Mouse (Mus musculus) olfactory bulb, adult 2 months (tissue): ENCODE data around the gene Pknox2. TPM values are rescaled to one million over a fixed set of nuclear protein-coding genes. Genes with fewer than 3 reads are reported as not detected.

Source experiments
- H3K27ac ChIP-seq: fragments of 200-500 bp; 2 replicates; pipeline ENCODE4 v1.5.1; 2012; ENCODE audit warnings: low read depth, low read length; ENCODE audit not compliant: insufficient read depth
- H3K4me1 ChIP-seq: fragments of 200-500 bp; 2 replicates; pipeline ENCODE4 v1.6.1; 2012; ENCODE audit warnings: low read length; ENCODE audit not compliant: control insufficient read depth, insufficient read depth
- H3K4me3 ChIP-seq: fragments of 200-500 bp; 2 replicates; pipeline ENCODE4 v1.5.1; 2012; ENCODE audit warnings: mild to moderate bottlenecking, low read depth, low read length, moderate library complexity; ENCODE audit not compliant: insufficient read depth
- CTCF ChIP-seq: fragments of 200-500 bp; IDR thresholded peaks from 2 replicates; pipeline ENCODE4 v1.5.1; 2012; ENCODE audit warnings: low read depth, mild to moderate bottlenecking, low read length, moderate library complexity; ENCODE audit not compliant: insufficient read depth
- POLR2A ChIP-seq: fragments of 200-500 bp; IDR thresholded peaks from 2 replicates; pipeline ENCODE4 v1.6.1; 2012; ENCODE audit warnings: mild to moderate bottlenecking, low read depth, low read length, moderate library complexity; ENCODE audit not compliant: insufficient read depth
- WGBS: fragments of 180-500 bp; shearing (Covaris S2); methylation state at CpG from one replicate; pipeline ENCODE4 v1.1.7; 2018; 5-methylcytosine and 5-hydroxymethylcytosine counted together
- polyA plus RNA-seq: library from polyadenylated mRNA; stranded (reverse); fragments of >200 nt; gene quantifications from 2 replicates; pipeline ENCODE4 v1.2.4, GENCODE M21; 2012; ENCODE audit warnings: low replicate concordance; ENCODE audit not compliant: missing spikeins, insufficient read depth, insufficient read length

Gene Pknox2
- polyA plus RNA-seq, 1 experiment: not detected

- H3K4me3 ChIP-seq: no peak overlapping the region
- H3K27ac ChIP-seq: no peak overlapping the region
- TF ChIP-seq POLR2A (no peak), CTCF (no peak)
- 73% methylated on average over 11 of the region's 11 CpGs for WGBS
- H3K4me1 ChIP-seq: peaks cover 12% of the 10 kb centered on the region; the same call in 1 of the 2 replicates
Measured at GRCm38 (mm10) chr9:37094230-37094990, 52.8 kb downstream of the Pknox2 start.

- Histone ChIP-seq H3K4me1 (peaks cover 12% of the 10 kb centered on the region; the same call in 1 of the 2 replicates), H3K27ac (no peak overlapping the region), H3K4me3 (no peak overlapping the region)
- TF ChIP-seq CTCF (no peak), POLR2A (no peak)
- WGBS: 62% methylated on average over 5 of the region's 5 CpGs
Measured at GRCm38 (mm10) chr9:37093086-37093485, 54.1 kb downstream of the Pknox2 start.

- Histone ChIP-seq H3K27ac (no peak overlapping the region), H3K4me1 (peaks cover 15% of the 10 kb centered on the region; the same call in 1 of the 2 replicates), H3K4me3 (no peak overlapping the region)
- no peak for TF ChIP-seq CTCF
- no peak for TF ChIP-seq POLR2A
- WGBS: 59% methylated on average over 6 of the region's 6 CpGs
Measured at GRCm38 (mm10) chr9:37089894-37090652, 57.1 kb downstream of the Pknox2 start.

- Histone ChIP-seq H3K4me3 (no peak overlapping the region), H3K4me1 (peaks cover 6% of the 10 kb centered on the region; the same call in 1 of the 2 replicates), H3K27ac (peak overlapping the region; percentile 62; the same call in 1 of the 2 replicates)
- TF ChIP-seq POLR2A (no peak), CTCF (no peak)
- 36% methylated on average over 2 of the region's 2 CpGs for WGBS
Measured at GRCm38 (mm10) chr9:37085370-37085769, 61.8 kb downstream of the Pknox2 start.

- Histone ChIP-seq H3K4me1 (peaks cover 3% of the 10 kb centered on the region; the same call in 1 of the 2 replicates), H3K27ac (no peak overlapping the region), H3K4me3 (no peak overlapping the region)
- TF ChIP-seq CTCF (no peak), POLR2A (no peak)
- WGBS: 98% methylated on average over 10 of the region's 10 CpGs
Measured at GRCm38 (mm10) chr9:37082246-37082645, 65.0 kb downstream of the Pknox2 start.

- H3K4me1 ChIP-seq: peaks cover 8% of the 10 kb centered on the region
- WGBS: 91% methylated on average over 6 of the region's 6 CpGs
Measured at GRCm38 (mm10) chr9:37080309-37080708, 66.9 kb downstream of the Pknox2 start.

GRCm38 (mm10) chr9:37077063-37077418 is 70.2 kb downstream of the Pknox2 start:
- TF ChIP-seq CTCF (no peak), POLR2A (no peak)
- peak overlapping the region; percentile 32; the same call in 1 of the 2 replicates for H3K27ac ChIP-seq
- 53% methylated on average over 2 of the region's 2 CpGs for whole genome bisulfite sequencing

More at GRCm38 (mm10) chr9:37080309-37080708, 66.9 kb downstream of the Pknox2 start:
- TF ChIP-seq POLR2A: no peak
- no peak for TF ChIP-seq CTCF
- Histone ChIP-seq H3K4me3 (no peak overlapping the region), H3K27ac (no peak overlapping the region)

GRCm38 (mm10) chr9:37076386-37077062 is 70.7 kb downstream of the Pknox2 start:
- peak overlapping the region; percentile 32; the same call in 1 of the 2 replicates for H3K27ac ChIP-seq
- WGBS: 18% methylated on average over 15 of the region's 15 CpGs
- TF ChIP-seq CTCF: no peak
- no peak for TF ChIP-seq POLR2A
- H3K4me1 ChIP-seq: peaks cover 8% of the 10 kb centered on the region
- peak overlapping the region; percentile 11; the same call in 1 of the 2 replicates for H3K4me3 ChIP-seq

More at GRCm38 (mm10) chr9:37077063-37077418, 70.2 kb downstream of the Pknox2 start:
- H3K4me1 ChIP-seq: peaks cover 8% of the 10 kb centered on the region
- H3K4me3 ChIP-seq: no peak overlapping the region
